Mouse (Mus musculus): Measurements from ENCODE around the gene Ddx5. TPM values are rescaled to one million over a fixed set of nuclear protein-coding genes. Genes with fewer than 3 reads are reported as not detected.
"Not testable (repeated sequence)": the region's sequence is repeated elsewhere in the genome, so short reads cannot be mapped to it uniquely, and the experiment has no call there.

Ddx5 gene
- total RNA-seq, 2 experiments from 2014 or later = 561 to 583 TPM

- peak; percentile 100 for DNase-seq
Observed at GRCm38 (mm10) chr11:106788026-106788774, 785 bp downstream of the Ddx5 start.

GRCm38 (mm10) chr11:106787131-106788025 is 1.6 kb downstream of the Ddx5 start:
- DNase-seq = peak; percentile 94

- no peak for DNase-seq
Observed at GRCm38 (mm10) chr11:106785043-106785442, 3.9 kb downstream of the Ddx5 start.

GRCm38 (mm10) chr11:106784476-106784875 is 4.5 kb downstream of the Ddx5 start:
- no peak for DNase-seq

- no peak for DNase-seq
Observed at GRCm38 (mm10) chr11:106782841-106783764, 5.9 kb downstream of the Ddx5 start.

- DNase-seq = not testable (repeated sequence)
Observed at GRCm38 (mm10) chr11:106782271-106782670, 6.7 kb downstream of the Ddx5 start.

- DNase-seq = no peak
Observed at GRCm38 (mm10) chr11:106780590-106781220, 8.3 kb downstream of the Ddx5 start.

GRCm38 (mm10) chr11:106780089-106780425 is 8.9 kb downstream of the Ddx5 start:
- no peak for DNase-seq

GRCm38 (mm10) chr11:106779388-106780088 is 9.4 kb downstream of the Ddx5 start, which contains the start of gene Polg2:
Gene Polg2, minus strand, starts transcription at chr11:106779537.
- peak; percentile 91 for DNase-seq

- no peak for DNase-seq
Observed at GRCm38 (mm10) chr11:106778589-106779387, 10.2 kb downstream of the Ddx5 start.

GRCm38 (mm10) chr11:106778132-106778531 is 10.9 kb downstream of the Ddx5 start:
- no peak for DNase-seq

GRCm38 (mm10) chr11:106777395-106777794 is 11.6 kb downstream of the Ddx5 start:
- no peak for DNase-seq

- DNase-seq = no peak
Observed at GRCm38 (mm10) chr11:106776960-106777359, 12.0 kb downstream of the Ddx5 start.

GRCm38 (mm10) chr11:106773061-106773460 is 15.9 kb downstream of the Ddx5 start:
- DNase-seq = no peak

- DNase-seq = peak; percentile 21
Observed at GRCm38 (mm10) chr11:106770195-106770974, 18.6 kb downstream of the Ddx5 start.

GRCm38 (mm10) chr11:106767516-106767915 is 21.5 kb downstream of the Ddx5 start:
- DNase-seq = no peak

GRCm38 (mm10) chr11:106766611-106767162 is 22.3 kb downstream of the Ddx5 start:
- no peak for DNase-seq

- no peak for DNase-seq
Observed at GRCm38 (mm10) chr11:106762800-106763185, 26.2 kb downstream of the Ddx5 start.

- peak; percentile 43 for DNase-seq
Observed at GRCm38 (mm10) chr11:106762139-106762799, 26.7 kb downstream of the Ddx5 start.
